Comparison of ENCODE assay signal across 8 mouse cellular contexts in genomic region chr10:85044191-85044711, GRCm38 (mm10). TPM values are rescaled to one million over a fixed set of nuclear protein-coding genes. Genes with fewer than 3 reads are reported as not detected.
DNase-seq lines count a peak whose midpoint lies in the region; ATAC-seq and TF ChIP-seq lines count a peak whose summit lies in the region.

No protein-coding gene starts in this region.

- H3K36me3 ChIP-seq in embryonic facial prominence, embryonic 11.5 days (replicated peaks; ENCODE audit: control insufficient read depth, insufficient read depth, low read depth, low read length) = no peaks in the 10 kb centered on the region
- no peaks in the 10 kb centered on the region for H3K36me3 ChIP-seq in liver, postnatal 0 days (replicated peaks; ENCODE audit: insufficient read depth, low read length)

- H3K9ac ChIP-seq in embryonic facial prominence, embryonic 11.5 days (replicated peaks; ENCODE audit: low read length) = peak overlapping the region; percentile 48
- H3K9ac ChIP-seq in liver, postnatal 0 days (replicated peaks) = peak overlapping the region; percentile 48

- no peak; the same call in 1 of the 2 replicates for ATAC-seq in embryonic facial prominence, embryonic 11.5 days (replicated peaks; ENCODE audit: insufficient number of reproducible peaks, low FRiP score, low TSS enrichment, low read depth)
- ATAC-seq in liver, postnatal 0 days = peak; percentile 92
- no peak for ATAC-seq in megakaryocyte-erythroid progenitor cell, adult 5-6 weeks (replicated peaks; ENCODE audit: low FRiP score, low TSS enrichment, poor library complexity, severe bottlenecking)

- H3K9me3 ChIP-seq in embryonic facial prominence, embryonic 11.5 days (replicated peaks; ENCODE audit: control insufficient read depth, low read length) = no peaks in the 10 kb centered on the region
- H3K9me3 ChIP-seq in liver, postnatal 0 days (ENCODE audit: low read length) = no peaks in the 10 kb centered on the region

- no peaks in the 10 kb centered on the region for H3K27me3 ChIP-seq in embryonic facial prominence, embryonic 11.5 days (ENCODE audit: control insufficient read depth, insufficient read depth, low read length)
- no peaks in the 10 kb centered on the region for H3K27me3 ChIP-seq in liver, postnatal 0 days (ENCODE audit: insufficient read depth, low read length)

- WGBS in embryonic facial prominence, embryonic 11.5 days = 12% methylated on average over 17 of the region's 17 CpGs
- 26% methylated on average over 17 of the region's 17 CpGs for WGBS in liver, postnatal 0 days (ENCODE audit: insufficient replicate concordance)

- peak overlapping the region; percentile 51 for H3K4me2 ChIP-seq in embryonic facial prominence, embryonic 11.5 days (ENCODE audit: low read depth, low read length)
- H3K4me2 ChIP-seq in liver, postnatal 0 days (ENCODE audit: low read depth, low read length) = peak overlapping the region; percentile 74

- intact Hi-C loops in heart, postnatal 10 days (cut with DNase I) = loop anchor here (2.0 to 5.0 kb wide), 3 partner anchors 31 to 333 kb away; no protein-coding TSS in a partner anchor

- TF ChIP-seq EP300 in liver, postnatal 0 days (IDR thresholded peaks at IDR 0.05; ENCODE audit: low read depth) = no peak

- H3K4me3 ChIP-seq in embryonic facial prominence, embryonic 11.5 days (ENCODE audit: low read depth, low read length) = peak overlapping the region; percentile 15
- H3K4me3 ChIP-seq in liver, postnatal 0 days (ENCODE audit: low read depth, low read length) = peak overlapping the region; percentile 41

- H3K4me1 ChIP-seq in embryonic facial prominence, embryonic 11.5 days (ENCODE audit: control insufficient read depth, insufficient read depth, low read length) = no peaks in the 10 kb centered on the region; the same call in 1 of the 2 replicates
- 0 out of 2 replicates have a peak, but pooled peaks cover 3% of the 10 kb centered on the region for H3K4me1 ChIP-seq in liver, postnatal 0 days (ENCODE audit: insufficient read depth)

- no peak for TF ChIP-seq CTCF in liver, postnatal 0 days (IDR thresholded peaks at IDR 0.05; ENCODE audit: low read depth)

- DNase-seq in ES-CJ7 (ENCODE audit: low read depth, low spot score) = peak; percentile 47
- peak; percentile 49 for DNase-seq in embryonic facial prominence, embryonic 11.5 days (ENCODE audit: low spot score)
- DNase-seq in heart, postnatal 10 days = peak; percentile 14 to 38
- DNase-seq in liver, postnatal 0 days = peak; percentile 32
- DNase-seq in retina, postnatal 1 day = peak; percentile 42
- DNase-seq in left cerebral cortex, adult 11 months (ENCODE audit: low spot score) = no peak
- DNase-seq in kidney, postnatal 10 days = no peak

- no peak overlapping the region for H3K27ac ChIP-seq in embryonic facial prominence, embryonic 11.5 days (replicated peaks; ENCODE audit: low read depth, low read length)
- H3K27ac ChIP-seq in liver, postnatal 0 days (ENCODE audit: low read depth) = no peak overlapping the region

RNA-seq across cellular contexts. Expression of gene Fhl4, which starts 58.0 kb away (rescaled TPM):
- 1.1 and 1.2 TPM in 2 replicates for polyA plus RNA-seq in embryonic facial prominence, embryonic 11.5 days (2014; fragmentation: Nextera tagmentation; extraction: Ambion mirVana)
- under 1 TPM; 0.32 to 0.53 TPM for total RNA-seq in heart, postnatal 10 days (2021)
- 0.25 and 0.27 TPM in 2 replicates for polyA plus RNA-seq in liver, postnatal 0 days (2015; fragmentation: Nextera tagmentation; extraction: Ambion mirVana)
- total RNA-seq in megakaryocyte-erythroid progenitor cell, adult 5-6 weeks (2014; fragmentation: Nextera tagmentation) = 1.5 TPM in 1 of 2 replicates, not detected in the other
- 1.0 and 3.0 TPM in 2 replicates for total RNA-seq in megakaryocyte-erythroid progenitor cell, adult 5-6 weeks (2017)

RNA-seq across cellular contexts. Expression of gene Tmem263, which starts 58.2 kb away (rescaled TPM):
- 75.0 and 81.6 TPM in 2 replicates for polyA plus RNA-seq in embryonic facial prominence, embryonic 11.5 days (2014; fragmentation: Nextera tagmentation; extraction: Ambion mirVana)
- total RNA-seq in heart, postnatal 10 days (2021) = 10 to 100 TPM; 25.2 to 29.8 TPM
- 15.0 and 16.3 TPM in 2 replicates for polyA plus RNA-seq in liver, postnatal 0 days (2015; fragmentation: Nextera tagmentation; extraction: Ambion mirVana)
- 12.8 and 15.7 TPM in 2 replicates for total RNA-seq in megakaryocyte-erythroid progenitor cell, adult 5-6 weeks (2014; fragmentation: Nextera tagmentation)
- total RNA-seq in megakaryocyte-erythroid progenitor cell, adult 5-6 weeks (2017) = 17.8 and 18.7 TPM in 2 replicates

Comparison
In these comparisons a context has a peak if more than half of its experiments do, and no peak if none do; other contexts are left out.
1. DNase-seq: peak in ES-CJ7 (single experiment), embryonic facial prominence, embryonic 11.5 days (single experiment), heart, postnatal 10 days (2 of 2), liver, postnatal 0 days (single experiment) and retina, postnatal 1 day (single experiment); none in left cerebral cortex, adult 11 months (single experiment) and kidney, postnatal 10 days (single experiment).